Mouse (Mus musculus): ENCODE measurements around the gene Ufl1.
A peak's percentile ranks its signal among the peaks of the same experiment; 100 is the strongest.
"Not testable (repeated sequence)": the region's sequence is repeated elsewhere in the genome, so short reads cannot be mapped to it uniquely, and the experiment has no call there.

Gene Ufl1

DNA sequence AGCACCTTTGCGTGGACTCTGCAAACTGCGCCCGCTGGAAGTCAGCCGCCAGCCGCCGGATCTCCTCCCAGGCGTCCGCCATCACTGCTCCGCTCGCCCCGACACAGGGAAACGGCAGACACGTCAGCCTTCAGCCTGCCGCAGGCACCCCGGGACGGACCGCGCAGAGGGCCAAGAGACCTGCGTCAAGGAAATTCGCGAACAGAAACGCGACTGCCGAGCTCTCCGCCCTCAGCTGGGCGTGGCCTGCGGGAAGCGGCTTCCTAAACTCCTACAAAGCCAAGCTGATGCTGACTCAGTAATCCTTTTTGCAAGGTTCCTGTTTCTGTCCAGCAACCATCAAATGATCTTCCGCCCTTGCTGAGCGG lies at the start of gene Ufl1:
TSS of gene Ufl1 (minus strand) at position 151 of the 368 bp plus-strand sequence.
- DNase-seq (ENCODE audit: low spot score): peak; percentile 97

DNA sequence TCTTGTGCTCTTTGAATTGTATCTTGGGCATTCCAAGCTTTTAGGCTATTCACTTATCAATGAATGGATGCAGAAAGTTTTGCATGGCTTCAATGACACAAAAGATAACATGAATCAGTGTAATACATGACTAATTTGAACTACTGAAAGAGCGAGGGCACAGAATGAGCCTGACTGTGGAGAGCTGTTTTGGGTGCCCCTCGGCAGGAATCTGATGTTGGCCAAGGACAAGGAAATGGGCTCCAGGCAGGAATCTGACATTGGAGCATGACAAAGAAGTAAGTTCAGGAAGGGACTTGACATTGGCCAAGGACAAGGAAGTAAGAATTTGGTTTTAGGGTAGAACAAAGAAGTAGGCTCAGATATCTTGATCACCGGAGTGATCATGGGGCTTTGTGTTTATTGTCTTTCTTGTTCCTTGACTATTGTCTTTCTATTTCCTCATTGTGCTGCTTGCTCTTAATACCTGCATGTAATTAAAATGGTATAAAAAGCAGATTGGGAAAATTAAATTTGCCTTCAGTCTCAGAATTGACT lies 44.1 kb upstream of the Ufl1 start:
- DNase-seq (ENCODE audit: low spot score): no peak

DNA sequence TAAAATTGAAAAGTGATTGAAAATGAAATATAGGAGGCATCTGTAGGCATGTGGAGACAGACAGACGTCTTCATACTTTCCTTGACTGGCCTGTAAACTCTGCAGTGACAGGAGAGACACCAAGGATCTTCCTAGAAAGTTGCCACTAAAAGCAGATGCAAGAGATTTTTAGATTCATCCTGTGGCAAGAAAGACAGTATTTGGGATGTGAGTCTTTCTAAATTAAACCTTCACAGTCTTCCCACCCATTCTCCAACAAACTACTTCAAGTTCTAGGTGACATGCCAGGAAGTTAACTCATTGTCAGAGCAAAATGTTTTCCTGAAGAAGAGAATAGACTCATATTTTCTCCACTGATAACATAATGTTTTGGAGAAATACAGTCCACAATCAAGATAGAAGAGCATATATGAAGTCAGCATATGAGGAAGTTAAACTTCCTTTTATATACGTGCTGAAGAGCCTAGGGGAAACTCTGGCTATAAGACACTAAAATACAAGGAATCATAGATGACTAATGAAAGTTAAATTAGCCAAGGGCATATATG lies 41.1 kb upstream of the Ufl1 start:
- DNase-seq (ENCODE audit: low spot score): no peak

- no peak for DNase-seq (ENCODE audit: low spot score)
Observed at GRCm38 (mm10) chr4:25313767-25314166, 32.1 kb upstream of the Ufl1 start.

GRCm38 (mm10) chr4:25285002-25285401 lies 3.4 kb upstream of the Ufl1 start:
- not testable (repeated sequence) for DNase-seq (ENCODE audit: low spot score)

- DNase-seq (ENCODE audit: low spot score): peak; percentile 63
Observed at GRCm38 (mm10) chr4:25280938-25281670, 517 bp downstream of the Ufl1 start.

GRCm38 (mm10) chr4:25272861-25273627 lies 8.6 kb downstream of the Ufl1 start:
- no peak for DNase-seq (ENCODE audit: low spot score)

DNA sequence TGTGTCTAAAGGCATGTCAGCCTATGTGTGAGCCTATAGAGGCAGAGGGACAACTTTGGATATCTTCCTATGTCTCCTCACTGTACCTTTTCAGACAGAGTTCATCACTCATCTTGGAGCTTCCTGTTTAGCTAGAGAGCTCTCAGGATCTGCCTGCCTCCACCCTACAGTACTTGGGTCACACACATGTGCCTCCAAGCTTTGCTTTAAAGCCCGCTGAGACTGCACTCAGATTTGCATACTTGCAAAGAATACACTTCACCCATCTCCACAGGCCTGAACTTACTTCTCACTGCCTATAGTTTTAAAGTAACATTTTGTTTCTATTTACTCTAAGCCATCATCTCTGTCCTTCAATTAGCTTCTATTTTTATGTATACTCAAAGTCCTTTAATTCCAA lies 9.7 kb downstream of the Ufl1 start:
- no peak for DNase-seq (ENCODE audit: low spot score)

GRCm38 (mm10) chr4:25267144-25267543 lies 14.5 kb downstream of the Ufl1 start:
- no peak for DNase-seq (ENCODE audit: low spot score)

GRCm38 (mm10) chr4:25257822-25258398 lies 23.7 kb downstream of the Ufl1 start:
- DNase-seq (ENCODE audit: low spot score): no peak

- DNase-seq (ENCODE audit: low spot score): no peak
Observed at GRCm38 (mm10) chr4:25242776-25243175, 38.8 kb downstream of the Ufl1 start, which contains the start of gene Fhl5. TSS of gene Fhl5 (minus strand) at chr4:25242876.

- DNase-seq (ENCODE audit: low spot score): not testable (repeated sequence)
Observed at GRCm38 (mm10) chr4:25235663-25236062, 46.0 kb downstream of the Ufl1 start.

- not testable (repeated sequence) for DNase-seq (ENCODE audit: low spot score)
Observed at GRCm38 (mm10) chr4:25233767-25234166, 47.9 kb downstream of the Ufl1 start.

DNA sequence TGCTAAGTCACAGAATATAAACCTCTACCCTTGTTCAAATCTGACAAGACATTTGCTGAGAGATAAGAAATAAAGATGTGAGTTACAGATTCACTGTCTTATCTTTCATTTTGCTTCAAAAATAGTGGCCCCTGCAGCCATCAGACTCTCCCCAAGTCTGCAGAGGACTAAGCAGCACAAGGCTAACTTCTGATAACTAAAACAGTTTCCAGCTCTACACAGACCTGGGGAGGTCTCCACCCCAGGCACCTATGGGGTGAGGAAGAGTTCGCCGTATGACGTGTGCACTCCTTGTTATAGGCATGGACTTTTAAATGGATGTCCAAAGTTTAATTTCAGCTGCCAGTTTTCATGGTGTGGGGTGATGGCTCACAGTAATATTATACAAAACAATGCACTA lies 49.1 kb downstream of the Ufl1 start:
- no peak for DNase-seq (ENCODE audit: low spot score)

- DNase-seq (ENCODE audit: low spot score): no peak
Observed at GRCm38 (mm10) chr4:25227527-25227926, 54.1 kb downstream of the Ufl1 start.

DNA sequence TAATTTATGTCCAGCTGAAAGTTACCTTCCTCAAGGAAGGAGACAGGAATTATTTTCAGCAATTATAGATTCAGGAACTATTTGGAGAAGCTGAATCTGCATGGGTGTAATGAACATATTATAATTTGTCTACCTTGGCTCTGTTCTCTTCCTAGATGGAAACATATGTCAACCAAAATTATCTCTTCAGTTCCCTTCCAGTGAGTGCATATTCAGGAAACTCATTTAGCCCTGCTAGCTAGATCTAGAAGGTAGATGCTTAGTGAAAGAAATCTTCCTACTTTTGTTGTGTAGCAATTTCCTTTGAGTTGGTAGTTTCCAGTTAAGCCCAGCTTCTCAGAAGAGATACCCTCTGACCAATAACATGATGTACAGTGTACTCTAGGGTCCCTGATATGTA lies 59.7 kb downstream of the Ufl1 start:
- DNase-seq (ENCODE audit: low spot score): no peak

- no peak for DNase-seq (ENCODE audit: low spot score)
Observed at GRCm38 (mm10) chr4:25213451-25213850, 68.2 kb downstream of the Ufl1 start.

DNA sequence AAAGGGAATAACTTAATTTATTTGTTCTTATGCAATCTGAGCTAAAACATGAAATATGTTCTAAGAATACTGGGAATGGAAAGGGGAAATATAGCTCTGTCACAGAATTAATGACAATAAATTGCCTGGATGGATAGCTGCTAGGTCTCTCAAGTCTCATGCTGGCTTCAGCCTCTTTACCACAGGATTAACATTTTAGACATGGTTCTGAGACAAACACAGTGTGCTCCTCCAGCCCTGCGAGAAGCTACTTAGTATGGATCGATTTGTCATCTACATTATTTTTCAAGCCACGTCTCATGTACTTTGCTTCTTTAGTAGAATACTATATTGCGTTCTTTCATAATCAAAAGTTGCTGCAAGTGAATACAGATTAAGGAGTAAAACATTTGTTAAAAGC lies 75.5 kb downstream of the Ufl1 start:
- DNase-seq (ENCODE audit: low spot score): no peak
